Mouse (Mus musculus) forebrain, embryonic 16.5 days (tissue): Measurements from ENCODE around the gene Gm2163. TPM values are rescaled to one million over a fixed set of nuclear protein-coding genes. Genes with fewer than 3 reads are reported as not detected.
"Not testable (repeated sequence)": the region's sequence is repeated elsewhere in the genome, so short reads cannot be mapped to it uniquely, and the experiment has no call there.

ENCODE experiments used
- ATAC-seq: fragments of 200-750 bp; cut with Nextera tagmentation; 2 replicates; pipeline ENCODE4 v1.8.0; 2017; ENCODE audit warnings: mild to moderate bottlenecking, moderate library complexity
- H3K27ac ChIP-seq: fragments of 300-500 bp; sonication (generic); 2 replicates; pipeline ENCODE4 v1.5.1; 2014; ENCODE audit warnings: low read length, control low read depth
- H3K27me3 ChIP-seq: fragments of 300-500 bp; sonication (generic); replicated peaks from 2 replicates; pipeline ENCODE4 v1.6.1; 2014; ENCODE audit warnings: low read length; ENCODE audit not compliant: control insufficient read depth, insufficient read depth
- H3K36me3 ChIP-seq: fragments of 300-500 bp; sonication (generic); 2 replicates; pipeline ENCODE4 v1.6.1; 2014; ENCODE audit not compliant: control insufficient read depth, insufficient read depth
- H3K4me1 ChIP-seq: fragments of 300-500 bp; sonication (generic); replicated peaks from 2 replicates; pipeline ENCODE4 v1.6.1; 2014; ENCODE audit warnings: low read length; ENCODE audit not compliant: control insufficient read depth, insufficient read depth
- H3K4me2 ChIP-seq: fragments of 300-500 bp; sonication (generic); 2 replicates; pipeline ENCODE4 v1.6.1; 2014; ENCODE audit warnings: mild to moderate bottlenecking, low read length, control low read depth
- H3K4me3 ChIP-seq: fragments of 300-500 bp; sonication (generic); replicated peaks from 2 replicates; pipeline ENCODE4 v1.5.1; 2014; ENCODE audit warnings: mild to moderate bottlenecking, low read length, control low read depth
- H3K9ac ChIP-seq: fragments of 300-500 bp; sonication (generic); replicated peaks from 2 replicates; pipeline ENCODE4 v1.6.1; 2014; ENCODE audit warnings: low read depth, low read length, control low read depth
- H3K9me3 ChIP-seq: fragments of 300-500 bp; sonication (generic); 2 replicates; pipeline ENCODE4 v1.6.1; 2016; ENCODE audit warnings: low read length; ENCODE audit not compliant: control insufficient read depth
- WGBS: fragments of 180-500 bp; shearing (Covaris S2); extraction: QIAGEN DNeasy Blood & Tissue Kit; methylation state at CpG from one replicate; pipeline ENCODE4 v1.1.7; 2014; 5-methylcytosine and 5-hydroxymethylcytosine counted together
- polyA plus RNA-seq: library from polyadenylated mRNA; unstranded; fragments of >200 nt; fragmentation: Nextera tagmentation; extraction: Ambion mirVana; gene quantifications from 2 replicates; pipeline ENCODE4 v1.2.1, GENCODE M21; 2015

Gene Gm2163
- polyA plus RNA-seq, result 0.13 and 0.14 TPM in 2 replicates

DNA sequence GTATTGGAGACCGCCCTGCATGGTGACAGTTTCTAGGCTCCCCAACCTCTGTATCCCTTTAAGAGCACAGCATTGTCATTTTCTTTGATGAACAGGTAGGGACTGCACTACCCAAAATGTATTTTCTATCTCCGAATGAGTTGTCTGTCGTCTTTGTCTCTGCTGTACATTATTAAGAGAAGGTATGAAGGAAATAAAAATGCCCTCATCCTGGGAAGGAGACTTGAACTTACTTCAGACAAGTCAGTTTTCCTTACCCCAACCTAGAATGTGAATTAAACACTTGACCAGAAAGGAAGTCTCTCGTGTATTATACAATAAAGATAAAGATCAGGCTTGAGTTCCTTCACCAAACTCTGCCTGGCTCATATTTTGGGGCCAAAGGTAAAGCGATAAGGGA lies at the start of gene Gm2163:
TSS of gene Gm2163 (plus strand) at position 301 of the 400 bp plus-strand sequence.
- H3K27me3 ChIP-seq, H3K4me3 ChIP-seq, H3K9me3 ChIP-seq, ATAC-seq, H3K4me2 ChIP-seq, H3K36me3 ChIP-seq, H3K9ac ChIP-seq, H3K27ac ChIP-seq, H3K4me1 ChIP-seq: not testable (repeated sequence)
- WGBS, result no CpG with 5 or more reads among the region's 5 CpGs

DNA sequence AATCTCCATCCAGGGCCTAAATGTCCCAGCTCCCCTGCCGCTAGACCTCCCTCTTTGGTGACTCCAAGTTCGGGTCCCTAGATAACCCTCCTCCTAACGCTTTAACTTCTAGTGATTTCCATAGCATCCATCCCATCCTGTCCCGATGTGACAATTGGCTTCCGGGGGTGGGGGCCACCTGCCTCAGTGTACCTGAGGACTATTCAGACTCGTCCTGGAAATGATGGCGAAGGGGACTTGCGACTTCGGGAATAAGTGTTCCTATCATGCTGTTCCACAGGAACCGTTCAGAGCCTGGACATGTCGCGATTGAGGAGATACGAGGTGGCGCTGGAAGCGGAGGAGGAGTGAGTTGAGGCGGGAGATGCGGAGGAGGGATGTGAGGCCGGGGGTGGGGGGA lies 27.5 kb upstream of the Gm2163 start, which contains the start of gene Gm21586:
TSS of gene Gm21586 (plus strand) at position 301 of the 400 bp plus-strand sequence.
- ATAC-seq, H3K4me1 ChIP-seq, H3K4me2 ChIP-seq, H3K4me3 ChIP-seq, H3K27ac ChIP-seq, H3K27me3 ChIP-seq, H3K9me3 ChIP-seq, H3K9ac ChIP-seq, H3K36me3 ChIP-seq: not testable (repeated sequence)
- no CpG with 5 or more reads among the region's 18 CpGs for WGBS

DNA sequence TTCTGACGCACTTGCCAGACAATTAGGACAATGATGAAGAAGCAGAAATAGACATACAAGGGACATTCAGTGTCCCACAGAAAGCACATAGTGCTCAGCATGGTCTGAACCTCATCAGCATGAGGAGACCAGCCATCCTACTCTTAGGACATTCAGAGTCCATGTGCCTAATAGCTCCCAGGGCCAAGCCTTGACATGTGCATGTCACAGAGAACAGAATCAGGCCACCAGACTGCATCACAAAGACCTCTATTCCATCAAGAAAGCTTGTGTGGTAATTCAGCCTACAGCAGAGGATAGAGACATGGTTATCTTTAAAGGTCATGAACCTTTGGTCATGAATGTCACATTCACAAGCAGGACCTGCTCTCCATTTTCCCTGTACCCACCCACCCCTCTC lies 61.5 kb downstream of the Gm2163 start, which contains the start of gene Fam205a2:
TSS of gene Fam205a2 (minus strand) at position 101 of the 400 bp plus-strand sequence.
- not testable (repeated sequence) for H3K9ac ChIP-seq, H3K27me3 ChIP-seq, H3K4me3 ChIP-seq, H3K27ac ChIP-seq, H3K4me2 ChIP-seq, H3K36me3 ChIP-seq, ATAC-seq, H3K9me3 ChIP-seq, H3K4me1 ChIP-seq
- WGBS, result no CpG with 5 or more reads among the region's 1 CpGs

DNA sequence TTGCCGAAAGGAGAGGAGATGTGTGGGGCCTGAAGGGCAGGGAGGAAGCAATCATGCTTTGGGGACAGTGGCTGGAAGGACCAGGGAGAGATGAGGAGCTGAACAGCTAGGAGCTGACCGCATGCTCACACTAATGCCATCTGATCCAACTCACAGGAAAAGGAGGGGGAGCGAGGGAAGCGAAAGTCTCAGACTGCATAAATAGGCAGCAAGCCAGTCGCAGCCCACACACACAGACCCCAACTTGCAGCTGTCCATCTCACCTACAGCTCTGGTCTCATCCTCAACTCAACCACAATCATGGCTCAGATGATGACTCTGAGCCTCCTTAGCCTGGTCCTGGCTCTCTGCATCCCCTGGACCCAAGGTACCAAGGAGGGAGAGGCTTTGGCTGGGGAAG lies 145.3 kb downstream of the Gm2163 start, which contains the start of gene Gm10591:
TSS of gene Gm10591 (plus strand) at position 301 of the 400 bp plus-strand sequence.
- not testable (repeated sequence) for H3K4me3 ChIP-seq, H3K4me1 ChIP-seq, H3K27me3 ChIP-seq, H3K4me2 ChIP-seq, H3K27ac ChIP-seq, H3K9ac ChIP-seq, ATAC-seq, H3K9me3 ChIP-seq, H3K36me3 ChIP-seq
- WGBS, result no CpG with 5 or more reads among the region's 5 CpGs

DNA sequence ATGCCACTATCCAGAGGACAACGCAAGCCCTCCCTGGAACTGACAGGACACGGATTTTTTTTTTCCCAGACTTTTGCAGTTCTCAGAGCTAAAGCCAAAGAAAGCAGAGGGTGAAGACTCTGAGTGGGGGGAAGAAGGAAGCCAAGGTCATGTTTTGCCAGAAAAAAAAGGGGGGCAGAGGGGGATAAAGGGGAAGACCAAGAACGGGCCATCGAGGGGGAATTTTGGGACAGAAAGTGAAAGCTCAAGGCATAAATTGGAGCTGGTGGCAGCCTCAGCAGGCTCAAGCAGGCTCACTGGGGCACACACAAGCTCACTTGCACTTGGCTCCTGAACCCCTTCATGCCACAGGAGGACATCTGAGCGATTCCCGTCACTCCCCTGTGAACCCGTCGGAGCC lies 162.9 kb downstream of the Gm2163 start, which contains the start of gene Gm2564:
TSS of gene Gm2564 (plus strand) at position 301 of the 400 bp plus-strand sequence.
- not testable (repeated sequence) for H3K36me3 ChIP-seq, H3K27me3 ChIP-seq, H3K4me3 ChIP-seq, H3K4me2 ChIP-seq, H3K4me1 ChIP-seq, ATAC-seq, H3K9me3 ChIP-seq, H3K27ac ChIP-seq, H3K9ac ChIP-seq
- no CpG with 5 or more reads among the region's 8 CpGs for WGBS

Other genes with a start within 250 kb of the Gm2163 start
- gene Gm10600, start 226.1 kb upstream of the Gm2163 start, polyA plus RNA-seq, result not detected in 2 replicates
- gene Ccl21b, start 211.0 kb upstream of the Gm2163 start, polyA plus RNA-seq, result not detected in 2 replicates
- not detected in 2 replicates for gene Gm21953, start 172.5 kb upstream of the Gm2163 start, polyA plus RNA-seq
- gene Fam205a3, start 148.4 kb upstream of the Gm2163 start, polyA plus RNA-seq, result not detected in 2 replicates
- not detected in 2 replicates for gene Gm21586, start 27.4 kb upstream of the Gm2163 start, polyA plus RNA-seq
- not detected in 2 replicates for gene Fam205a2, start 61.4 kb downstream of the Gm2163 start, polyA plus RNA-seq
- not detected in 2 replicates for gene Gm10591, start 145.4 kb downstream of the Gm2163 start, polyA plus RNA-seq
- gene Gm2564, start 163.0 kb downstream of the Gm2163 start, polyA plus RNA-seq, result not detected in 2 replicates
- not detected in 2 replicates for gene Ccl27b, start 188.5 kb downstream of the Gm2163 start, polyA plus RNA-seq
- not detected in 2 replicates for gene Il11ra2, start 195.1 kb downstream of the Gm2163 start, polyA plus RNA-seq